Mouse (Mus musculus): ENCODE data around the gene Wwc2. TPM values are rescaled to one million over a fixed set of nuclear protein-coding genes. Genes with fewer than 3 reads are reported as not detected.

Wwc2 gene
- polyA plus RNA-seq, 1 experiment from 2014 or later, result 6.6 TPM

DNA sequence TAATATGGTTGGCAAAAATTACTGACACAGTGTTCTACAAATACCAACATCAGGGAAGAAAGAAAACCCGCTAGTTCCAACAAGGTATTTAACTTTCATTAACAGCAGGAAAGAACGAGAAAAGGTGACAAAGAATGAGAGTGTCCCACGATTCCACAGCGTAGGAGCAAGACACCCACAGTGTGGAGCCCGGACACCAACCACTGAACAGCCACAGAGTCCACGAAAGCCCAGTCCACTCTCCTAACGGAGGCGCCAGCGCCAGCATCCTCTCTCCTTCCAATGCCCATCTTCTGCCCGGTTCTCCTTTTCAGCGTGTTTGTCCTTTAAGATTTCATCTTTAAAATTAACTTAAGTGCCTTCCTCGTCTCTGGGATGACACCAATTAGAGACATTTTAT lies 61.1 kb downstream of the Wwc2 start:
- no peaks in the 10 kb centered on the region for H3K27me3 ChIP-seq (ENCODE audit: control insufficient read depth, insufficient read depth, low read length)
- DNase-seq (no peak), ATAC-seq (ENCODE audit: low FRiP score, low TSS enrichment) (no peak)
- H3K4me2 ChIP-seq (ENCODE audit: low read length), result no peak overlapping the region
- no peaks in the 10 kb centered on the region for H3K36me3 ChIP-seq (ENCODE audit: control insufficient read depth, insufficient read depth, low read length)
- WGBS, result 91% methylated on average over 12 of the region's 12 CpGs
- 0 out of 2 replicates have a peak, but pooled peaks cover 4% of the 10 kb centered on the region for H3K4me1 ChIP-seq (ENCODE audit: control insufficient read depth, insufficient read depth, low read length)
- no peak overlapping the region for H3K4me3 ChIP-seq (replicated peaks; ENCODE audit: low read depth, low read length)
- no peaks in the 10 kb centered on the region for H3K9me3 ChIP-seq (ENCODE audit: control insufficient read depth, low read length)
- H3K9ac ChIP-seq (replicated peaks; ENCODE audit: low read length), result no peak overlapping the region
- no peak overlapping the region for H3K27ac ChIP-seq (replicated peaks; ENCODE audit: low read depth, low read length)

GRCm38 (mm10) chr8:47928604-47929185 lies 62.0 kb downstream of the Wwc2 start:
- no peak overlapping the region for H3K9ac ChIP-seq (replicated peaks; ENCODE audit: low read length)
- no peaks in the 10 kb centered on the region for H3K27me3 ChIP-seq (ENCODE audit: control insufficient read depth, insufficient read depth, low read length)
- DNase-seq (no peak), ATAC-seq (ENCODE audit: low FRiP score, low TSS enrichment) (no peak)
- WGBS, result 95% methylated on average over 12 of the region's 12 CpGs
- H3K27ac ChIP-seq (replicated peaks; ENCODE audit: low read depth, low read length), result no peak overlapping the region
- no peaks in the 10 kb centered on the region for H3K36me3 ChIP-seq (ENCODE audit: control insufficient read depth, insufficient read depth, low read length)
- H3K4me3 ChIP-seq (replicated peaks; ENCODE audit: low read depth, low read length), result no peak overlapping the region
- 0 out of 2 replicates have a peak, but pooled peaks cover 4% of the 10 kb centered on the region for H3K4me1 ChIP-seq (ENCODE audit: control insufficient read depth, insufficient read depth, low read length)
- no peak overlapping the region for H3K4me2 ChIP-seq (ENCODE audit: low read length)
- H3K9me3 ChIP-seq (ENCODE audit: control insufficient read depth, low read length), result no peaks in the 10 kb centered on the region

- no peak overlapping the region for H3K27ac ChIP-seq (replicated peaks; ENCODE audit: low read depth, low read length)
- H3K36me3 ChIP-seq (ENCODE audit: control insufficient read depth, insufficient read depth, low read length), result no peaks in the 10 kb centered on the region
- ATAC-seq (ENCODE audit: low FRiP score, low TSS enrichment), result no peak
- WGBS, result 84% methylated on average over 6 of the region's 6 CpGs
- H3K4me1 ChIP-seq (ENCODE audit: control insufficient read depth, insufficient read depth, low read length), result no peaks in the 10 kb centered on the region
- H3K4me3 ChIP-seq (replicated peaks; ENCODE audit: low read depth, low read length), result no peak overlapping the region
- H3K9me3 ChIP-seq (ENCODE audit: control insufficient read depth, low read length), result no peaks in the 10 kb centered on the region
- no peak overlapping the region for H3K9ac ChIP-seq (replicated peaks; ENCODE audit: low read length)
- no peak overlapping the region for H3K4me2 ChIP-seq (ENCODE audit: low read length)
- no peaks in the 10 kb centered on the region for H3K27me3 ChIP-seq (ENCODE audit: control insufficient read depth, insufficient read depth, low read length)
- DNase-seq, result no peak
Observed at GRCm38 (mm10) chr8:47924921-47925320, 65.8 kb downstream of the Wwc2 start.

- no peak for ATAC-seq (ENCODE audit: low FRiP score, low TSS enrichment)
- H3K27me3 ChIP-seq (ENCODE audit: control insufficient read depth, insufficient read depth, low read length), result no peaks in the 10 kb centered on the region
- DNase-seq, result no peak
- no peak overlapping the region for H3K27ac ChIP-seq (replicated peaks; ENCODE audit: low read depth, low read length)
- no peaks in the 10 kb centered on the region for H3K9me3 ChIP-seq (ENCODE audit: control insufficient read depth, low read length)
- H3K4me2 ChIP-seq (ENCODE audit: low read length), result no peak overlapping the region
- 78% methylated on average over 10 of the region's 10 CpGs for WGBS
- no peaks in the 10 kb centered on the region for H3K4me1 ChIP-seq (ENCODE audit: control insufficient read depth, insufficient read depth, low read length)
- no peaks in the 10 kb centered on the region for H3K36me3 ChIP-seq (ENCODE audit: control insufficient read depth, insufficient read depth, low read length)
- H3K9ac ChIP-seq (replicated peaks; ENCODE audit: low read length), result no peak overlapping the region
- H3K4me3 ChIP-seq (replicated peaks; ENCODE audit: low read depth, low read length), result no peak overlapping the region
Observed at GRCm38 (mm10) chr8:47922816-47923215, 67.9 kb downstream of the Wwc2 start.

- H3K4me1 ChIP-seq (ENCODE audit: control insufficient read depth, insufficient read depth, low read length), result no peaks in the 10 kb centered on the region
- no peak overlapping the region for H3K27ac ChIP-seq (replicated peaks; ENCODE audit: low read depth, low read length)
- DNase-seq, result no peak
- H3K27me3 ChIP-seq (ENCODE audit: control insufficient read depth, insufficient read depth, low read length), result no peaks in the 10 kb centered on the region
- H3K4me2 ChIP-seq (ENCODE audit: low read length), result no peak overlapping the region
- ATAC-seq (ENCODE audit: low FRiP score, low TSS enrichment), result no peak
- no peaks in the 10 kb centered on the region for H3K9me3 ChIP-seq (ENCODE audit: control insufficient read depth, low read length)
- 82% methylated on average over 4 of the region's 4 CpGs for WGBS
- no peak overlapping the region for H3K4me3 ChIP-seq (replicated peaks; ENCODE audit: low read depth, low read length)
- no peak overlapping the region for H3K9ac ChIP-seq (replicated peaks; ENCODE audit: low read length)
- H3K36me3 ChIP-seq (ENCODE audit: control insufficient read depth, insufficient read depth, low read length), result no peaks in the 10 kb centered on the region
Observed at GRCm38 (mm10) chr8:47922011-47922410, 68.7 kb downstream of the Wwc2 start.

DNA sequence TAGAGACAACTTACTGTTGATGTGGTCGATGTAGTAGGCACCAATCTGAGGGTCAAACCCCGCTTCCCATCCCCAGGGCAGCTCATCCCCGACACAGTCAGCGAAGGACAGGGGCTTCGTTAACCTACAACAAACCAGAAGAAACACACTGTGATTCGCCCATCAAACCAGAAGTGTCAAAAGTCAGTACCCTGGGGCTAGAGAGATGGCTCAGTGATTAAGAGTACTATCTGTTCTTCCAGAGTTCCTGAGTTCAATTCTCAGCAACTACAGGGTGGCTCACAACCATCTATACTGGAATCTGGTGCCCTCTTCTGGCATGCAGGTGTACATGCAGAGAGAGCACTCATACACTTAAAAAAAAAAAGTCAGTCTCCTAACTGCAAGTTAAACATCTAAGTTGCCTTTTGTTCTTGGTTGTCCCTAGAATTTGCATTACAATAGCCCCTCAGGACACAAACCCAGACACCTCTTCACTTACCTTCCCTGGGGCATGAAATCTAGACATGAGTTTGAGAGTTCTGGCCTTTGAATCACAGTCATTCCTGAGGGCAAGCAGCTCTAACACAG lies 70.1 kb downstream of the Wwc2 start:
- ATAC-seq (ENCODE audit: low FRiP score, low TSS enrichment) (no peak), DNase-seq (no peak)
- Histone ChIP-seq H3K27ac (replicated peaks; ENCODE audit: low read depth, low read length) (no peak overlapping the region), H3K4me1 (ENCODE audit: control insufficient read depth, insufficient read depth, low read length) (no peaks in the 10 kb centered on the region), H3K27me3 (ENCODE audit: control insufficient read depth, insufficient read depth, low read length) (no peaks in the 10 kb centered on the region), H3K36me3 (ENCODE audit: control insufficient read depth, insufficient read depth, low read length) (no peaks in the 10 kb centered on the region), H3K4me3 (replicated peaks; ENCODE audit: low read depth, low read length) (no peak overlapping the region), H3K9ac (replicated peaks; ENCODE audit: low read length) (no peak overlapping the region), H3K4me2 (ENCODE audit: low read length) (no peak overlapping the region), H3K9me3 (ENCODE audit: control insufficient read depth, low read length) (no peaks in the 10 kb centered on the region)
- WGBS, result 96% methylated on average over 6 of the region's 6 CpGs

DNA sequence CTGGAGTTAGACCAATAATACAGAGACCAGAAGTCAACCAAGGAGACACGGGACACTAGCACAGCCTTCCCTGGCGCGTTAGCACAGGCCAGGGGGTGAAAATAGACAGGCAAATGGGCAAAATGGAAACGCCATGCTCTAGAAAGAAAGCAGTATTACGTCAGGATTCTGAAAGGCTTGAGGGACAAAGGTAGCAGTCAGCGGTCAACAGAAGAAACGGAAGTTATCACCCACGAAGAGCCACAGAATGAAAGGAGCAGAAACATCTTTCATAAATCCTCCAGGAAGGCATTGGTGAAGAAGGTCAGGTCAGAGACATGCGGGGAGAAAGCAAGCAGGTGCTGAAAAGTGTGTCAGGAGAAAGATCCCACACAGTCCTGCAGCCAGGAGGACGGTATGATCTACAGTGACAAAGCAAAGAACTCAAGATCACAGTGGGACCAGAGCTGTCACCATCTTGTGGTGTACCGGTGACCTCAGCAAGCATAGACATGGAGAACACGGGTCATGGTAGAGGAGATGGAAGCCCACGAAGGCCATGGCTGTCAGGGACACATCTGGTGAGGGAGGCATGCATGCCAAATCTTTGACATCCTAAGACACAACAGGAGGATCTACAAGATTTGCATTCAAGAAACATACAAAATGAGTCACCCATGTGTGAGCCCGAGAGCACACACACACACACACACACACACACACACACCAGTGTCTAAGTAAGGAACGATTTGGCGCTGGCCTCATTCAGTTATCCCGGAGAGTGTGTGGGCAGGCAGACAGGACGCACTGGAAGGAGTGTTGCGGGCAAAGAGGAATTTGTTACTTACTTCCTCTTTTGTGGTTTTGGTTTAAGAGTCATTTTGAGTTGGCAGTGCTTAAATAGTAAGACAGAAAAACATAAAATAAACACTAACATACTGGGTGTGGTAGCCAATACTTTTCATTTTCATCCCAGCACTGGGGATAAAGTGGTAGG lies 73.4 kb downstream of the Wwc2 start:
- Histone ChIP-seq H3K27ac (replicated peaks; ENCODE audit: low read depth, low read length) (no peak overlapping the region), H3K4me3 (replicated peaks; ENCODE audit: low read depth, low read length) (no peak overlapping the region), H3K4me1 (ENCODE audit: control insufficient read depth, insufficient read depth, low read length) (no peaks in the 10 kb centered on the region), H3K36me3 (ENCODE audit: control insufficient read depth, insufficient read depth, low read length) (no peaks in the 10 kb centered on the region), H3K27me3 (ENCODE audit: control insufficient read depth, insufficient read depth, low read length) (no peaks in the 10 kb centered on the region), H3K4me2 (ENCODE audit: low read length) (no peak overlapping the region), H3K9me3 (ENCODE audit: control insufficient read depth, low read length) (no peaks in the 10 kb centered on the region), H3K9ac (replicated peaks; ENCODE audit: low read length) (no peak overlapping the region)
- ATAC-seq (ENCODE audit: low FRiP score, low TSS enrichment), result no peak
- WGBS, result 89% methylated on average over 19 of the region's 19 CpGs
- no peak for DNase-seq

- WGBS, result 88% methylated on average over 2 of the region's 2 CpGs
- Histone ChIP-seq H3K9me3 (ENCODE audit: control insufficient read depth, low read length) (no peaks in the 10 kb centered on the region), H3K27me3 (ENCODE audit: control insufficient read depth, insufficient read depth, low read length) (no peaks in the 10 kb centered on the region), H3K4me3 (replicated peaks; ENCODE audit: low read depth, low read length) (no peak overlapping the region), H3K9ac (replicated peaks; ENCODE audit: low read length) (no peak overlapping the region), H3K27ac (replicated peaks; ENCODE audit: low read depth, low read length) (no peak overlapping the region), H3K36me3 (ENCODE audit: control insufficient read depth, insufficient read depth, low read length) (no peaks in the 10 kb centered on the region), H3K4me2 (ENCODE audit: low read length) (no peak overlapping the region), H3K4me1 (ENCODE audit: control insufficient read depth, insufficient read depth, low read length) (no peaks in the 10 kb centered on the region)
- DNase-seq (no peak), ATAC-seq (ENCODE audit: low FRiP score, low TSS enrichment) (no peak)
Observed at GRCm38 (mm10) chr8:47915521-47915920, 75.2 kb downstream of the Wwc2 start.

All from midbrain, embryonic 14.5 days (tissue).